Mouse (Mus musculus) cerebellum, adult 2 months (tissue): ENCODE results near the gene Ano9. TPM values are rescaled to one million over a fixed set of nuclear protein-coding genes. Genes with fewer than 3 reads are reported as not detected.

Source experiments
- DNase-seq, 2 experiments: peaks; one replicate each; pipeline ENCODE4 v3.0.0; 2021
- H3K27ac ChIP-seq: fragments of 200-500 bp; 2 replicates; pipeline ENCODE4 v1.5.1; 2012; ENCODE audit warnings: low read length, control low read depth, inconsistent platforms; ENCODE audit not compliant: insufficient read depth
- H3K27me3 ChIP-seq: fragments of 200-500 bp; 2 replicates; pipeline ENCODE4 v1.6.1; 2012; ENCODE audit warnings: inconsistent platforms, mild to moderate bottlenecking, low read length, moderate library complexity; ENCODE audit not compliant: control insufficient read depth, insufficient read depth
- H3K4me1 ChIP-seq: fragments of 200-500 bp; 2 replicates; pipeline ENCODE4 v1.6.1; 2011; ENCODE audit warnings: low read length; ENCODE audit not compliant: control insufficient read depth, insufficient read depth
- H3K4me3 ChIP-seq: fragments of 200-500 bp; replicated peaks from 2 replicates; pipeline ENCODE3; 2011; ENCODE audit warnings: mild to moderate bottlenecking, low read depth, low read length, control low read depth; ENCODE audit not compliant: insufficient read depth
- CTCF ChIP-seq: fragments of 200-500 bp; IDR thresholded peaks from 2 replicates; pipeline ENCODE4 v1.5.1; 2011; ENCODE audit warnings: low read depth, mild to moderate bottlenecking, control low read depth, low read length, moderate library complexity, borderline replicate concordance; ENCODE audit not compliant: insufficient read depth
- POLR2A ChIP-seq: fragments of 200-500 bp; IDR thresholded peaks from 2 replicates; pipeline ENCODE4 v1.6.1; 2011; ENCODE audit warnings: low read length, control low read depth, borderline replicate concordance; ENCODE audit not compliant: insufficient read depth
- WGBS: fragments of 180-500 bp; shearing (Covaris S2); methylation state at CpG from one replicate; pipeline ENCODE4 v1.1.7; 2018; 5-methylcytosine and 5-hydroxymethylcytosine counted together
- polyA plus RNA-seq: library from polyadenylated mRNA; depleted of rRNA; stranded (reverse); fragments of >200 nt; gene quantifications from 2 replicates; pipeline ENCODE4 v1.2.3, GENCODE M21; 2012

The Ano9 gene
- polyA plus RNA-seq, 1 experiment, result 0.08 TPM

DNA sequence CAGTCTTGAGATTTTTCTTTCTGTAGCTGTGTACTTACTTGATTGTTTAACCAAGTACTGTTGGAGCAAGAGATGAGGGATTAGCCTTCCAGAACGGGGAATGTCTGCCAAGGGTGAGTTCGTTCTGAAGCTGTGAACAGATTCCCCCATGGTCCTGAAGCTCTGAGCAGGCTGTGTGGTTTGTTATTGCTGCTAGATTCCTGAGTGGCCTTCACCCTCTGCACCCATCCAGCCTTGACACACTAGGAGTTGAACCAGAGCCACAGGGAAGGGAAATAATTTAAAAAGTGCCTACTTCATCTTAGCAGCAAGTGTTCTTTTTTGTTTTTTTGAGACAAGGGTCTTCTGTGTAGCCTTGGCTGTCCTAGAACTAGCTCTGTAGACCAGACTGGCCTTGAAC lies 26.3 kb upstream of the Ano9 start:
- DNase-seq, result no peak
- no peaks in the 10 kb centered on the region for H3K27me3 ChIP-seq
- no peak overlapping the region for H3K4me3 ChIP-seq
- peaks cover 27% of the 10 kb centered on the region for H3K4me1 ChIP-seq
- no peak overlapping the region for H3K27ac ChIP-seq
- 57% methylated on average over 2 of the region's 2 CpGs for WGBS
- TF ChIP-seq CTCF, result no peak
- no peak for TF ChIP-seq POLR2A

DNA sequence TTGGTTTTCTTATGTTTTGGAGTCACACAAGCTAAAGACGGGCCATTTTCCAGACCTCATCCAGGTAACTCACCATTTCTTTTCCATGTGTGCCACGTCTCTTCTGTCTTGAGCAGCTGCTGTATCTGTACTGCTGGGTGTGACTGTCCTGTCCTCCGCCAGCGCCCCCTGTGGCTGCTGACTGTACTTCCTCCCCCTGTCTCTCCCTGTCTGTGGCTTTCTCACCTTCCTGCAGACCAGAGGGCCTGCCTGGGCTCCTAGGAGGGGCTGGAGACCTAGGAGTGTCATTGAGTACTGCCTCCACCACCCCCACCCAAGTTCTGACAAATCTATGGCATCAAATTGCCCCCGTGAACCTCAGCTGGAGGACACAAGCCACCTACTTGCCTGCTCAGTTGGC lies 25.5 kb upstream of the Ano9 start:
- no peak overlapping the region for H3K4me3 ChIP-seq
- TF ChIP-seq CTCF, result peak; percentile 35; the same call in 1 of the 2 replicates
- no peak for TF ChIP-seq POLR2A
- no peak overlapping the region for H3K27ac ChIP-seq
- H3K4me1 ChIP-seq, result peaks cover 27% of the 10 kb centered on the region
- 57% methylated on average over 5 of the region's 5 CpGs for WGBS
- no peak for DNase-seq
- H3K27me3 ChIP-seq, result no peaks in the 10 kb centered on the region

DNA sequence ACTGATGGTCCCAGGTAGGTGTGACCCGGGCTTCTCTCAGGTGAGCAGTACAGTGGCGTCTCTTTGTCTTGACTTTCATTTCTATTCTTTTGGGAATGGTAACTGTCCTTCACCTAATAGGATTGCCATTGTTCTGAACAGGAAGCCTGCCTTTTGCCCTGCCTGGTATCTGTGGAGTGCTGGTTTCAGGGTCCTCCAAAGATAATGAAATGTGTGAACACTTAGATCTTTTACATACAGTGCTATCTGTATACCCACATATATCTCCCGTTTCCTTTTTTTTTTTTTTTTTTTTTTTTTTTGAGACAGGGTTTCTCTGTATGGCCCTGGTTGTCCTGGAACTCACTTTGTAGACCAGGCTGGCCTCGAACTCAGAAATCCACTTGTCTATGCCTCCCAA lies 23.7 kb upstream of the Ano9 start:
- Histone ChIP-seq H3K4me3 (no peak overlapping the region), H3K27ac (no peak overlapping the region), H3K4me1 (peaks cover 17% of the 10 kb centered on the region), H3K27me3 (no peaks in the 10 kb centered on the region)
- WGBS, result 93% methylated on average over 4 of the region's 4 CpGs
- TF ChIP-seq CTCF (no peak), POLR2A (no peak)
- no peak for DNase-seq

DNA sequence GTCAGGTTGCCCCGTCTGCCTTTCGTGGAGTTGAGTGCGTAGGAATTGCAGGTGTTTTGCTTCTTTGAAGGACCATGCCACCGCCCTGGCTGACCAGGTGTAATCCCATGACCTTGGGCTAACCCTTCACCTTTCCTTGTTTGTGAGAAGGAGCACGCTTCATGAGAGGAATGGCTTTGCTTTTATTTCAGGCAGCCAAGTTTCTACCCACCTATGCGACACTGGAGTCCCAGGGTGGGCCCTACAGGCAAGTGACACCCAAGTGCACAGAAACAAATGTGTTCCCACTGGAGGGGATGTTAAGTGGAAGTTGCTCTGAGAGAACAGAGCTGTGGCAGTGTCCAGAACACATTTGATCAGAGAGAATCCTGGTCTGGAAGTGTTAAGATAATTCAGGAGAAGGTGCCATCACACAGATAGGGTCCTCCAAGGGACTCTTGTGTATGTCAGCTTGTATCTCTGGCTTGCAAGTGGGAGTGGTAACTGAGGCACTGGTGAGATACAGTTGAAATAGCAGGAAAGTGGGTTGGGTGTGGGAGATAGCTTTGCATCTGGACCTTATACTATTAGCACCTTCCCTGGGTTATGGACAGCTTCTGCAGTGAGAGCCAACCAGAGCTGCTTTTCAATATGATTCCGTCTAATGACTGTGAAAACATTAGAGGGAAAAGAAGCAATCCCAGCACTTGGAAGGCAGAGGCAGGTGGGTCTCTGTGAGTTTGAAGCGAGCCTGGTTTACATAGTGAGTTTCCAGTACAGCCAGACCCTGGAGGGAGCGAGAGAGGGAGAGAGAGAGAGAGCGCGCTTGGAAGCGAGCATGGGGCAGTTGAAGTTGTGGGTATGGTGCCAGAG lies 14.5 kb upstream of the Ano9 start:
- 56% methylated on average over 12 of the region's 12 CpGs for WGBS
- Histone ChIP-seq H3K4me3 (peak overlapping the region; percentile 65), H3K27me3 (no peaks in the 10 kb centered on the region), H3K27ac (no peak overlapping the region), H3K4me1 (0 out of 2 replicates have a peak, but pooled peaks cover 4% of the 10 kb centered on the region)
- DNase-seq, result no peak
- no peak for TF ChIP-seq CTCF
- no peak for TF ChIP-seq POLR2A

DNA sequence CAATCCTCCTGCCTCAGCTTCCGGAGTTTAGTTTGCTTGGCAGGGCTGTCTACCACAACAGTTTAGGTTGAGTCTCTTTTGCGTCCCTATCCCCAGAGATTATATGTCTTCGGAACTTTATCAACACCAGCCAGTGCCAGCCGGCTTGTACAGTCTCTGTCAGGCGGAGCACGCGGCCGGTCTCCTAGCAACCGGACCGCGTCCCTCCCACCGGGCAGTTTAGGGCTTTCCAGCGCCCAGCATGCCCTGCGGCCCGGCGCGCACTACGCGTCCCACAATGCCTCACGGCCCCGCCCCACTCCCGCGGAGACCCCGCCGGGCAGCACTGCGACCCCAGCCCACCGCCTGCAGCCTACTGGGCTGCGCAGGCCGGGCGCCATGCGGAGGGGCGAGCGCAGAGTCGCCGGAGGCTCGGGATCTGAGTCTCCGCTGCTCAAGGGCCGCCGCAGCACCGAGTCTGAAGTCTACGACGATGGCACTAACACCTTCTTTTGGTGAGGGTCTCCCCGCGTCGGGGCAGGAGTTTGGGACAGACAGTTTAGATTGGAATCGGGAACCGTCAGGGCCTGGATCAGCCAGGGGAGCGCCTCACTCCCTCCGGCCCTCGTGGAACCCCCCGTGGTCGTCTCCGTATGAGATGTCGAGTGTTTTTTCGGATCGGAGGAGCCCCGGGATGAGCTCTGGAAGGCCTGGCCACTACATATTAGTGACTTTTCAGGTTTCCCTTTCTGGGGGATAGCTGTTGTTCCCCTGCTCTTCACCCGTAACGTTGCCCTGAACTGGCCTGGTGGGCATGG lies 13.6 kb upstream of the Ano9 start:
- TF ChIP-seq POLR2A (0 out of 2 replicates have a peak, but pooled peaks have one; percentile 33), CTCF (no peak)
- H3K4me3 ChIP-seq, result peak overlapping the region; percentile 65
- no peaks in the 10 kb centered on the region for H3K27me3 ChIP-seq
- peak overlapping the region; percentile 2; the same call in 1 of the 2 replicates for H3K27ac ChIP-seq
- WGBS, result under 1% methylated on average over 59 of the region's 59 CpGs
- H3K4me1 ChIP-seq, result 0 out of 2 replicates have a peak, but pooled peaks cover 4% of the 10 kb centered on the region
- DNase-seq, result peak; percentile 90 to 91

DNA sequence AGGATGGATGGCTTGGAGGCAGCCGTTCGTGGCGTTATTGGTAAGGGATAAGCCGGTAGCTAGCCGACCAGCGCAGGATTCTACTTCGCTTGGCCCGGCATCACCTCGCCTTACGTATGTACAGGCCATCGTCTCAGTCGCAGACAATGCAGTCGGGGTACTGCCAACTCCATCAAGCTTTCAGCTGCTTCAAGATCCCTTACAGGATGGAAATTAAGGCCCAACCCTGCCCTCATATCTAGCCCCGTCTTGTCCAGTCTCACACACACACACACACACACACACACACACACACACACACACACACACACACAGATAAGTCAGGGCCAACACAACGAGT lies 5.9 kb upstream of the Ano9 start:
- Histone ChIP-seq H3K4me3 (peak overlapping the region; percentile 80), H3K27me3 (no peaks in the 10 kb centered on the region), H3K27ac (no peak overlapping the region), H3K4me1 (no peaks in the 10 kb centered on the region)
- WGBS, result 4% methylated on average over 15 of the region's 15 CpGs
- DNase-seq, result no peak
- TF ChIP-seq POLR2A (no peak), CTCF (no peak)

DNA sequence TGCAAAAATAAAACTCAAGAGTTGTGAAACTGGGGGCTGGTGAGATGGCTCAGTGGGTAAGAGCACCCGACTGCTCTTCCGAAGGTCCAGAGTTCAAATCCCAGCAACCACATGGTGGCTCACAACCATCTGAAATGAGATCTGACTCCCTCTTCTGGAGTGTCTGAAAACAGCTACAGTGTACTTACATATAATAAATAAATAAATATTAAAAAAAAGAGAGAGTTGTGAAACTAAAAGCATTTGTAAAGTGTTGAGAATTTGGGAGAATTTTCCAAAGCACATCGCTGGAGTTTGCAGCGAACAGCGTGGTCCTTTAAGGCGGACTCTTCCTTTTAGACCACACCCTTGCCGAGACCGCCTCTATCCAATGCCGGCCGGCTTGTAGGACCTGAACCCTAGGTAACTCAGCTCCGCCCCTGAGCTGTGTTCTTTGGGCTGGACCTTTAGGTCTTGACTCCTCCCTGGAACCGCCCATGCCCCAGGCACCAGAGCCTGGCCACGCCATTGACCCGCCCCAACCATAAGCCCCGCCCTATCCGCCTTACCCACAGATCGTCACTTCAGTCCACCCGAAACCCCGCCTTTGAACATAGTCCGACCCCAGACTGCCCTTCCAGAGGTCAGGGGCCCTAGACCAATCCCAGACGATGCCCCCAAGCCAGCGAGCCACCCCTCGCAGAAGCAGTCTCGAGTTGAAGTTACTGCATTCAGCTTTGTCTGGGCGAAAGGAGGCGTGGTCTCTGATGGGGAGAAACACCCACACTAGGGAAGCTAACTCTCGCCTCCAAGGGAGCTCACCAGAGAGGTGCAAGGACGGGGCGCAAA lies 5.3 kb upstream of the Ano9 start:
- H3K4me1 ChIP-seq, result no peaks in the 10 kb centered on the region
- TF ChIP-seq CTCF (no peak), POLR2A (peak; percentile 41; the same call in 1 of the 2 replicates)
- no peak overlapping the region for H3K27ac ChIP-seq
- peak; percentile 92 to 93 for DNase-seq
- 2% methylated on average over 29 of the region's 29 CpGs for WGBS
- H3K4me3 ChIP-seq, result peak overlapping the region; percentile 80
- H3K27me3 ChIP-seq, result no peaks in the 10 kb centered on the region
